Mouse (Mus musculus) kidney, adult 2 months (tissue): ENCODE results near the gene Polr3k.

Experiments
- CTCF ChIP-seq: fragments of 200-500 bp; conservative IDR thresholded peaks from 2 replicates; pipeline ENCODE4 v1.5.1; 2011; ENCODE audit warnings: low read depth, mild to moderate bottlenecking, control low read depth, low read length, moderate library complexity, mixed read lengths; ENCODE audit not compliant: insufficient read depth, insufficient read length
- POLR2A ChIP-seq: fragments of 200-500 bp; IDR thresholded peaks from one replicate; pipeline ENCODE4 v1.6.1; 2011; ENCODE audit warnings: low read depth, low read length, control low read depth

DNA sequence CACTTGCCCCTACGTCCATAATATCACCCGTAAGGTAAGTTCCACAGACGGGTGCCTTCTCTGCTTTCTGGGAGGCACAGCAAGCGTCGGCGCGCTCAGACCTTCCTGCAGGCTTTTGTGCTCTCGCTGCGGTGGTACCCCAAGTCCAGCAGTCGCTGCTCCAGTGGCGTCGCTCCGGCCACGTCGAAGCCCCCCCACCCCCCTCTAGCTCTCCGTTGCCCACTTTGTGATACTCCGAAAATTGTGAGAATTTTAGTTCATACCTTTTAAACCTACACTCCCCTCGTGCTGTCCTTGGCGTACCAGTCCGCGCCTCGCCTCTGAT, 361 bp downstream of the Polr3k start:
- TF ChIP-seq CTCF = no peak
- TF ChIP-seq POLR2A = no peak
